Mouse (Mus musculus): ENCODE results near the gene Elavl2. TPM values are rescaled to one million over a fixed set of nuclear protein-coding genes. Genes with fewer than 3 reads are reported as not detected.

The Elavl2 gene
- total and polyA plus RNA-seq, 3 experiments: 0.39 to 0.59 TPM; not detected in 1

GRCm38 (mm10) chr4:91228341-91228740 lies 172.2 kb downstream of the Elavl2 start:
- Histone ChIP-seq H3K4me1 (ENCODE audit: control insufficient read depth, insufficient read depth, low read length) (no peaks in the 10 kb centered on the region), H3K79me2 (replicated peaks; ENCODE audit: control insufficient read depth, insufficient read depth, low read length) (no peaks in the 10 kb centered on the region), H3K9ac (ENCODE audit: low read depth, low read length) (no peak overlapping the region), H3K36me3 (ENCODE audit: control insufficient read depth, insufficient read depth, low read length) (no peaks in the 10 kb centered on the region), H3K27me3 (ENCODE audit: control insufficient read depth, insufficient read depth, low read length) (no peaks in the 10 kb centered on the region), H3K27ac (no peak overlapping the region), H3K4me3 (no peak overlapping the region)
- no peak for DNase-seq
- no peak for TF ChIP-seq POLR2A (IDR thresholded peaks at IDR 0.05; ENCODE audit: insufficient read depth, low read depth, low read length)
- TF ChIP-seq EP300 (IDR thresholded peaks at IDR 0.05; ENCODE audit: insufficient read depth, low read depth, low read length): no peak
- TF ChIP-seq CTCF (IDR thresholded peaks at IDR 0.05): no peak
- WGBS: 70% methylated on average over 3 of the region's 3 CpGs
- intact Hi-C loops (cut with DNase I): no loop called here

GRCm38 (mm10) chr4:91223811-91224210 lies 176.8 kb downstream of the Elavl2 start:
- TF ChIP-seq EP300 (IDR thresholded peaks at IDR 0.05; ENCODE audit: insufficient read depth, low read depth, low read length) (no peak), POLR2A (IDR thresholded peaks at IDR 0.05; ENCODE audit: insufficient read depth, low read depth, low read length) (no peak), CTCF (IDR thresholded peaks at IDR 0.05) (no peak)
- Histone ChIP-seq H3K4me1 (ENCODE audit: control insufficient read depth, insufficient read depth, low read length) (no peaks in the 10 kb centered on the region), H3K36me3 (ENCODE audit: control insufficient read depth, insufficient read depth, low read length) (no peaks in the 10 kb centered on the region), H3K27ac (no peak overlapping the region), H3K4me3 (no peak overlapping the region), H3K27me3 (ENCODE audit: control insufficient read depth, insufficient read depth, low read length) (no peaks in the 10 kb centered on the region), H3K9ac (ENCODE audit: low read depth, low read length) (no peak overlapping the region), H3K79me2 (replicated peaks; ENCODE audit: control insufficient read depth, insufficient read depth, low read length) (no peaks in the 10 kb centered on the region)
- WGBS: 59% methylated on average over 4 of the region's 4 CpGs
- intact Hi-C loops (cut with DNase I): no loop called here
- no peak for DNase-seq

- TF ChIP-seq EP300 (IDR thresholded peaks at IDR 0.05; ENCODE audit: insufficient read depth, low read depth, low read length) (no peak), POLR2A (IDR thresholded peaks at IDR 0.05; ENCODE audit: insufficient read depth, low read depth, low read length) (no peak), CTCF (IDR thresholded peaks at IDR 0.05) (no peak)
- WGBS: 81% methylated on average over 3 of the region's 3 CpGs
- Histone ChIP-seq H3K36me3 (ENCODE audit: control insufficient read depth, insufficient read depth, low read length) (no peaks in the 10 kb centered on the region), H3K4me1 (ENCODE audit: control insufficient read depth, insufficient read depth, low read length) (no peaks in the 10 kb centered on the region), H3K79me2 (replicated peaks; ENCODE audit: control insufficient read depth, insufficient read depth, low read length) (no peaks in the 10 kb centered on the region), H3K27me3 (ENCODE audit: control insufficient read depth, insufficient read depth, low read length) (no peaks in the 10 kb centered on the region), H3K27ac (no peak overlapping the region), H3K9ac (ENCODE audit: low read depth, low read length) (no peak overlapping the region), H3K4me3 (no peak overlapping the region)
- DNase-seq: no peak
- intact Hi-C loops (cut with DNase I): no loop called here
These were observed 181.3 kb downstream of the Elavl2 start for GRCm38 (mm10) chr4:91219322-91219721.

- no peak overlapping the region for H3K4me3 ChIP-seq
- H3K27ac ChIP-seq: no peak overlapping the region
- WGBS: 54% methylated on average over 3 of the region's 3 CpGs
- intact Hi-C loops (cut with DNase I): no loop called here
- H3K4me1 ChIP-seq (ENCODE audit: control insufficient read depth, insufficient read depth, low read length): no peaks in the 10 kb centered on the region
- H3K79me2 ChIP-seq (replicated peaks; ENCODE audit: control insufficient read depth, insufficient read depth, low read length): no peaks in the 10 kb centered on the region
- H3K9ac ChIP-seq (ENCODE audit: low read depth, low read length): no peak overlapping the region
- H3K36me3 ChIP-seq (ENCODE audit: control insufficient read depth, insufficient read depth, low read length): no peaks in the 10 kb centered on the region
- DNase-seq: no peak
- no peak for TF ChIP-seq POLR2A (IDR thresholded peaks at IDR 0.05; ENCODE audit: insufficient read depth, low read depth, low read length)
- TF ChIP-seq EP300 (IDR thresholded peaks at IDR 0.05; ENCODE audit: insufficient read depth, low read depth, low read length): no peak
- no peak for TF ChIP-seq CTCF (IDR thresholded peaks at IDR 0.05)
- H3K27me3 ChIP-seq (ENCODE audit: control insufficient read depth, insufficient read depth, low read length): no peaks in the 10 kb centered on the region
These were observed 186.7 kb downstream of the Elavl2 start for GRCm38 (mm10) chr4:91213917-91214316.

GRCm38 (mm10) chr4:91208415-91209292 lies 191.9 kb downstream of the Elavl2 start:
- intact Hi-C loops (cut with DNase I): no loop called here
- 52% methylated on average over 6 of the region's 6 CpGs for WGBS
- no peak for DNase-seq
- Histone ChIP-seq H3K36me3 (ENCODE audit: control insufficient read depth, insufficient read depth, low read length) (no peaks in the 10 kb centered on the region), H3K27ac (no peak overlapping the region), H3K4me3 (no peak overlapping the region), H3K27me3 (ENCODE audit: control insufficient read depth, insufficient read depth, low read length) (no peaks in the 10 kb centered on the region), H3K4me1 (ENCODE audit: control insufficient read depth, insufficient read depth, low read length) (no peaks in the 10 kb centered on the region), H3K9ac (ENCODE audit: low read depth, low read length) (no peak overlapping the region), H3K79me2 (replicated peaks; ENCODE audit: control insufficient read depth, insufficient read depth, low read length) (no peaks in the 10 kb centered on the region)
- TF ChIP-seq EP300 (IDR thresholded peaks at IDR 0.05; ENCODE audit: insufficient read depth, low read depth, low read length): no peak
- no peak for TF ChIP-seq POLR2A (IDR thresholded peaks at IDR 0.05; ENCODE audit: insufficient read depth, low read depth, low read length)

Small RNA genes lying within 50 kb of the gene (microRNA-seq; reads per million reads assigned to microRNA genes)
- 0 reads per million in 2 experiments for gene Mir6402
